Mouse (Mus musculus) gastrocnemius, adult 2 months (tissue): ENCODE data around the gene Adam11. TPM values are rescaled to one million over a fixed set of nuclear protein-coding genes. Genes with fewer than 3 reads are reported as not detected.
"Not testable (repeated sequence)": the region's sequence is repeated elsewhere in the genome, so short reads cannot be mapped to it uniquely, and the experiment has no call there.

Experiments
- DNase-seq: peaks from one replicate; pipeline ENCODE4 v3.0.0; 2022
- H3K27ac ChIP-seq: fragments of 200-600 bp; 2 replicates; pipeline ENCODE4 v1.8.1; 2022; ENCODE audit warnings: mild to moderate bottlenecking
- H3K4me3 ChIP-seq: fragments of 200-600 bp; 2 replicates; pipeline ENCODE4 v1.8.1; 2022; ENCODE audit warnings: mild to moderate bottlenecking, moderate library complexity
- CTCF ChIP-seq: fragments of 200-600 bp; IDR thresholded peaks from 2 replicates; pipeline ENCODE4 v1.8.1; 2022; ENCODE audit warnings: antibody characterized with exemption, mild to moderate bottlenecking, moderate library complexity
- intact Hi-C: fragments of 180-260 bp; cut with DNase I; formaldehyde crosslinking; loops from one replicate; pipeline ENCODE4 v1.15.1; 2025
- long read RNA-seq, 2 experiments: library from polyadenylated mRNA; stranded (forward); transcript quantifications; one replicate each; pipeline ENCODE4 v2.0.0; 2021
- total RNA-seq, 2 experiments: library from RNA; stranded (reverse); gene quantifications; 2 replicates each; pipeline ENCODE4 v1.2.3; 2021

Gene Adam11
- total RNA-seq, result under 1 TPM; 0.33 to 0.67 TPM
- long read RNA-seq, experiment 1, full-length matches to known transcripts, result 1 of 1 reads
- long read RNA-seq, experiment 1, partial matches to known transcripts, result 0 of 1 reads
- long read RNA-seq, experiment 1, other reads (novel, unspliced or antisense), result 0 of 1 reads
- long read RNA-seq, experiment 2, result 0 reads

- DNase-seq, result no peak
- H3K4me3 ChIP-seq, result peak within 1 kb of the TSS; percentile 82
- intact Hi-C loops, result no loop called here
Observed at GRCm38 (mm10) chr11:102761309-102762210, at the start of gene Adam11. Adam11 (plus strand) TSS chr11:102761439.

DNA sequence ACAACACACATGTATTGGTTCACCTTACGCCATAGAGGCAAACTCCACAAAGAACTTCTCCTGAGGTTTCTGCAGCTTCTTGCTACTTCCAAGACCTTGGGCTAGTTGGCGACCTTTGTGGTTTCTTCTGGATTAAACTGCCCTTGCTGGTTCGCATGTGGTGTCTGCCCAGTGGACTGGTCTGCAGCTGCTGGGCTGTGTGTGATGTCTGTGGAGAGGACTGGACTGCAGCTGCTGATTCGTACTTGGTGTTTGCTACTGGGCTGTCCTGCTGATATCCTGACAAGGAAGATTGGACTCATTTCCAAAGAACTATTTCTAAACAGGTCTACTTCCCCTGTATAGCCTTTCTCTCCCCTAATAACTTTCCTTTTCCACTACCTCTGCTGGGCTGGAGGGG is 48.8 kb upstream of the Adam11 start:
- no peak for TF ChIP-seq CTCF
- intact Hi-C loops, result no loop called here
- H3K27ac ChIP-seq, result no peak overlapping the region
- H3K4me3 ChIP-seq, result no peak overlapping the region
- no peak for DNase-seq

More at GRCm38 (mm10) chr11:102761309-102762210, at the start of gene Adam11:
- TF ChIP-seq CTCF, result no peak
- 0 out of 2 replicates have a peak within 1 kb of the TSS, but pooled peaks have one; percentile 40 for H3K27ac ChIP-seq

DNA sequence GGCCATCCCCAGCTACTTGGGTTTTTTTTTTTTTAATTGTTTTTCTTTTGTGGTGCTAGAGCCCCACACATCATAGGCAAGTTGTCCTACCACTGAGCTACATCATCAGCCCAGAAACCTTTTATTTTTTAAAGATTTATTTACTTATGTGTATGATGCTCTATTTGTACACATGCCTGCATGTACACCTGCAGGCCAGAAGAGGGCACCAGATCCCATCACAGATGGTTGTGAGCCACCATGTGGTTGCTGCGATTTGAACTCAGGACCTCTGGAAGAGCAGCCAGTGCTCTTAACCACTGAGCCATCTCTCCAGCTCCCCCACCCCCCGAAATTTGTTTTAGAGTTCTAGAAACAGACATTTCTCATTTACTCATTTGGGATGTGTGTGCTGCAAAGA is 46.7 kb upstream of the Adam11 start:
- intact Hi-C loops, DNase-seq, H3K27ac ChIP-seq, H3K4me3 ChIP-seq: not testable (repeated sequence)
- TF ChIP-seq CTCF, result peak; percentile 46

GRCm38 (mm10) chr11:102716135-102716534 is 45.1 kb upstream of the Adam11 start:
- H3K4me3 ChIP-seq, result no peak overlapping the region
- DNase-seq, result no peak
- intact Hi-C loops, result no loop called here
- no peak for TF ChIP-seq CTCF
- H3K27ac ChIP-seq, result no peak overlapping the region

DNA sequence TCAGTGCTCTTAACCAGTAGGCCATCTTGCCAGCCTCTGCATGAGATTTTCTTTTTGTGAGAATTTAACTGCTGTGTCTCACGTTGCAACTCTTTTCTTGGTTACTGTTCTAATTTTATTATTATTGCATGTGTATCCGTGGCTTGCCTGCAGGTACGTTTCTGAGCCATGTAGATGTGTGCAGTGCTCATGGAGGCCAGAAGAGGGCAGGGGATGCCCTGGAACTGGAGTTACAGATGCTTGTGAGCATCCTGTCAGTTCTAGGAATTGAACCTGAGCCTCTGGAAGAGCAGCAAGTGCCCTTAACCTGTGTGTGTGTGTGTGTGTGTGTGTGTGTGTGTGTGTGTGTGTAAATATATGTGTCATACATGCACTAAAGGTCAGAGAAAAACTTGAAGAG is 35.7 kb upstream of the Adam11 start:
- TF ChIP-seq CTCF, result peak; percentile 36
- no peak for DNase-seq
- Histone ChIP-seq H3K27ac (no peak overlapping the region), H3K4me3 (no peak overlapping the region)
- intact Hi-C loops, result no loop called here

DNA sequence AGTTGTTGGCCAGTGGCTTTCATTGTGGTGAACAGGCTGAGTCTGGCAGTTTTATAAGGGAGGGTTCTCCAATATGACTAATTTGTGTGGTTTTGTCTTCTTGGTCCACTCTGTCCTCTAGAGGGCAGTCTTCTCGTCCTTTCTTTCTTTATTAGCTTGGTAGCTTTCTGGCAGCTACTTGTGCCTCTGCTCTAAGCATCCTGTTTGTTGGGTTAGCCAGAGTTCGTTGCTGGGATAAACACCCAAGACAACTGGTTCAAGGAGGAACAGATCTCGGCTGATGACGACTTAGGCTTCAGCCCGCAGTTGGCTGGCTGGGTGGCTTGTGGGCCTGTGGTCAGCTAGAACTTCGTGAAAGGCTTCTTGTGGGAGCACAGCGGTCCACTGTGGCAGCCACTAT is 32.6 kb upstream of the Adam11 start:
- intact Hi-C loops, result no loop called here
- peak; percentile 64 for DNase-seq

DNA sequence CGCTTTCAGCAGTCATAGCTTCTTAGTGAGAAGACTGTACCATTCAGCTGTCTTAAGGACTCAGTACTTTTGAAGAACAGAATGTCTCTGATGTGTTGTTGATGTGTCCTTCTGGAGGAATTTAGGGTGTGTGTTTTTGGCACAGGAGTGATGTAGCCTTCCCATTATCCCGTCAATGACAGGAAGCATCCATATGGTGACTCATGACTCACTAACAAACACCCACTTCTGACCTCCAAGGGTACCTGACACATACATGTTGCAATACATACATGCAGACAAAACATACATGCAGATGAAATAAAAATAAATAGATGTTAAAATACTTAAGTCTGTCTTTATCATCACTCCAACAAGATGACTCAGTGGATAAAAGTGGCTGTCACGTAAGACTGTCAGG is 31.4 kb upstream of the Adam11 start:
- no peak overlapping the region for H3K27ac ChIP-seq
- TF ChIP-seq CTCF, result no peak
- intact Hi-C loops, result no loop called here
- H3K4me3 ChIP-seq, result no peak overlapping the region
- no peak for DNase-seq

More for the DNA sequence above, 32.6 kb upstream of the Adam11 start:
- peak overlapping the region; percentile 69; the same call in 1 of the 2 replicates for H3K27ac ChIP-seq
- peak; percentile 66 for TF ChIP-seq CTCF
- H3K4me3 ChIP-seq, result no peak overlapping the region

GRCm38 (mm10) chr11:102731366-102731765 is 29.9 kb upstream of the Adam11 start:
- TF ChIP-seq CTCF, result no peak
- DNase-seq, result no peak
- no peak overlapping the region for H3K4me3 ChIP-seq
- H3K27ac ChIP-seq, result no peak overlapping the region
- intact Hi-C loops, result no loop called here

GRCm38 (mm10) chr11:102733146-102733545 is 28.1 kb upstream of the Adam11 start:
- DNase-seq, result no peak
- no peak for TF ChIP-seq CTCF
- no peak overlapping the region for H3K4me3 ChIP-seq
- H3K27ac ChIP-seq, result no peak overlapping the region
- intact Hi-C loops, result no loop called here

- intact Hi-C loops, result loop anchor here (5.0 kb wide), 1 partner anchor 37 kb away; no protein-coding TSS in a partner anchor
- Histone ChIP-seq H3K27ac (no peak overlapping the region), H3K4me3 (no peak overlapping the region)
- DNase-seq, result no peak
- TF ChIP-seq CTCF, result no peak
Observed at GRCm38 (mm10) chr11:102734961-102735360, 26.3 kb upstream of the Adam11 start.

DNA sequence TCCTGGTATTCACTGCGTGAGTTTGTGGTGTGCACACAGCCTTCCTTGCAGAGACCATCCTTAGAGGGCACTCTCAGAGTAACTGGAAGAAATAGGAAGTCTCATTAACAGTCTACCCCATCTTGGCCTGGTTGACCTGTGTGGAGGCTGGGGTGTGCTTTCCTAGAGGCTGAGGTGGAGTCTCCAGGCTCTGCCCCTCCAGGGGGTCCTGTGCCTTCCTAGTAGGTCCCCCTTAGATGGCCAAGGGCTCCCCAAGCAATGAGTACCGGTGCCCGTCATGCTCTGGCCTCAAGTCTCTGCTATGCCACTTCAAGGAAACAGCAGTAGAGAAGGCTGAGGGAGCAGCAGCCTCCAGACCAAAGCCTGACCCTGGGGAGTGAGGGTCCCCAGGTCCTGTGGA is 23.2 kb upstream of the Adam11 start:
- Histone ChIP-seq H3K27ac (no peak overlapping the region), H3K4me3 (no peak overlapping the region)
- intact Hi-C loops, result loop anchor here (5.0 kb wide), 1 partner anchor 34 kb away; no protein-coding TSS in a partner anchor
- DNase-seq, result no peak
- TF ChIP-seq CTCF, result no peak

DNA sequence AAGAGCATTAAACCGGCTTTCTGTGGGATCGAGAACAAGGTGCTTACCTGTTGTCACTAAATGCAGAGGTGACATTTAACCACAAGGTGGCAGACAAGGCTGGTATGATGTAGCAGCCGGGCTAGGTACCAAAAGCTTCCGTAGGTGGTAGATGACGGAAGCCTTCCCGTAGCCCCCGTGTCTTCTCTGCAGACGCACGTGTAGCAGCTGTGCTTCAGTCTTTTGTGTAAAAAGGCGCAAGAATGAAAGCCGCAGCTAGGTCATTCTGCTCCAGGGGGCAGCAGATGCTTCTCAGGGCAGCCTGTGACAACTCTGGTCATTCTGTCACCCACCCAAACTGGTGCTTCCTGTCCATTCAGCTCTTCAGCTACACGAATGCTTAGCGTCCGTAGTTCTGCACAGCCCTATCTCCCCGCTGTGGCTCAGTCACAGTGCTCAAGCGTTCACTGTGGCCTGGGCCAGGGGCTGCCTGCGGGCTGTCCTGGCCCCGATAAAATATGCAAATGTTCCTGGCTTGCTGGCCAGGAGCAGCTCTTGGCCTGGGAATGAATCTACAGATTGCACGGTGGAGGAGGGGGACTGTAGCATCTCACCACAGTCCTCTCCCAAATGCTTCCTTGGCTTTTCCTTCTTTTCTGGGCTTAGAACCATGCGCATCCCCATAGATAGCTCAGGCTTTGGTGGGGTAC is 21.8 kb upstream of the Adam11 start:
- Histone ChIP-seq H3K4me3 (peak overlapping the region; percentile 59), H3K27ac (0 out of 2 replicates have a peak overlapping the region, but pooled peaks have one; percentile 8)
- TF ChIP-seq CTCF, result peak; percentile 71
- intact Hi-C loops, result loop anchor here (5.0 kb wide), 1 partner anchor 33 kb away; no protein-coding TSS in a partner anchor
- peak; percentile 56 for DNase-seq

- Histone ChIP-seq H3K4me3 (no peak overlapping the region), H3K27ac (no peak overlapping the region)
- intact Hi-C loops, result no loop called here
- DNase-seq, result peak; percentile 35
- no peak for TF ChIP-seq CTCF
Observed at GRCm38 (mm10) chr11:102740634-102741033, 20.6 kb upstream of the Adam11 start.
